Mouse (Mus musculus): Measurements from ENCODE around the gene Endov.

DNA sequence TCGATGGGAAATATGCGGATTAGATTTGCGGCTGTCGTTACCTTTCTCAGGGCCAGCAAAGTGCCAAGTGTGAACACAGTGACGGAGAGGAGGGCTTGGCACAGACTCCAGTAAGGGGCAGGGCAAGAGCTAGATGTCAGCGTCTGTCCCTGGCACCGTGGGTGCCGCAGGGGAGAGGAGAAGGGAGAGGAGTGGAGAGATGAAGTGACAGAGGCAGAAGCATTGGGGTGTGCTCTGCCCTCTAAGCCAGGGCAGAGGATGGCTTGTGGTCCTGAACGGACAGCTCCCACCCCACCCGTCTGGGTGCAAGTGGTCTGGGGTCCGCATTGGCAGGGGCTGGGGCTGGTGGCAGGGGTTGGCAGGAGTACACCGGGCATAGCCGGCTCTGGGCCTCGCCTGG lies 48.8 kb downstream of the Endov start:
- TF ChIP-seq GATA1 (IDR thresholded peaks at IDR 0.05; ENCODE audit: borderline replicate concordance, low read length) (no peak), POLR2AphosphoS5 (IDR thresholded peaks at IDR 0.05; ENCODE audit: insufficient replicate concordance, low read depth, low read length) (no peak), CTCF (IDR thresholded peaks at IDR 0.05; ENCODE audit: low read depth, low read length) (no peak), GATA2 (IDR thresholded peaks at IDR 0.05; ENCODE audit: borderline replicate concordance, low read depth, low read length) (no peak)
